Mouse (Mus musculus): Measurements from ENCODE around the gene Rpl7a.

DNA sequence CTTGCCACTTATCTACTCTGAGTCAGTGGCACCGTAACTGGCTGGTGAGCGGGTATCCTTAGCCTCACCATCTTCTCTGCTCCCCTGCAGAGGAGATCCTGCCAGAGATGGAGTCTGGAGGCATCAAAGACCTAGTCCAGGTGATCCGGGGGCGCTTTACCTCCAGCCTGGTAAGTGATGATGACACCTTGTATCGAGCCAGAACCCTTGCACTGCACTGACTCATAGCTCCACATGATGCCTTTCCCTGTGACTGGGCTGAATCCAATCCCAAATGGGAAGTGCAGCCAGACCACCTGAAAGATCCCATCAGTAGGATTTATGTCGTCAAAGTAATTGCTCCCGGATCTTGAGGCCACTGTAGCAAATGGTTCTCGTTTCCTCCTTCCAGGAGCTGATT is 42.3 kb downstream of the Rpl7a start:
- TF ChIP-seq GATA1 (IDR thresholded peaks at IDR 0.05; ENCODE audit: low read length): no peak
- no peak for TF ChIP-seq TAL1 (IDR thresholded peaks at IDR 0.05; ENCODE audit: low read length)
